Mouse (Mus musculus) layer of hippocampus, adult 18-20 months (tissue): ENCODE measurements around the gene Olfr1288. TPM values are rescaled to one million over a fixed set of nuclear protein-coding genes. Genes with fewer than 3 reads are reported as not detected.

Source experiments
- DNase-seq, 2 experiments: peaks; one replicate each; pipeline ENCODE4 v3.0.0; 2022; ENCODE audit warnings: low spot score in 2 of 2
- long read RNA-seq: library from polyadenylated mRNA; stranded (forward); transcript quantifications from one replicate; pipeline ENCODE4 v2.0.0, GENCODE M21; 2021
- total RNA-seq, 2 experiments: library from RNA; stranded (reverse); gene quantifications; 2 replicates each; pipeline ENCODE4 v1.2.3; 2021

Olfr1288 gene
- not detected for total RNA-seq
- long read RNA-seq, result 0 reads

GRCm38 (mm10) chr2:111473801-111474200 lies at the start of gene Olfr1288:
Gene Olfr1288, plus strand, starts transcription at chr2:111474101.
- no peak for DNase-seq

DNA sequence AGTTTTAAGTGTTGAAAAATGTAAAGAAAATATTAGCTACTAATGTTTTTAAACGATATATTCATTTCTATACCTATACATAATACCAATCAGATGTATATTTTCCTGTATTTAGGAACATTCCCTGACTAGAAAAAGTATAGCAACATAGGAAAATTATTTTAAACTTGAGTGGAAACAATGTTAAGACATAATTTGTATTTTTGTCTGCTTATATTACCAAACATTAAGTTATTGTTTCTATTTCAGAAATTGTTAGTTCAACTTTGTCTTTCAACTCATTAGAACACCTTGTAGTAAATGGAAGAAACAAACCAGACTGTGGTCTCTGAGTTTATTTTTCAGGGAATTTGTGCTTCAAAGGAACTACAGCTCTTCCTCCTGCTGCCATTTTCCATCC lies 25.1 kb upstream of the Olfr1288 start, which contains the start of gene Olfr1287:
TSS of gene Olfr1287 (plus strand) at position 301 of the 400 bp plus-strand sequence.
- no peak for DNase-seq

- DNase-seq, result no peak
Observed at GRCm38 (mm10) chr2:111480519-111480918, 6.6 kb downstream of the Olfr1288 start, which contains the start of gene Olfr1289. Gene Olfr1289, plus strand, starts transcription at chr2:111480819.

GRCm38 (mm10) chr2:111493729-111494128 lies 19.8 kb downstream of the Olfr1288 start, which contains the start of gene Olfr1290:
Gene Olfr1290, minus strand, starts transcription at chr2:111493829.
- no peak for DNase-seq

GRCm38 (mm10) chr2:111496880-111497279 lies 23.0 kb downstream of the Olfr1288 start, which contains the start of gene Olfr1291-ps1:
Gene Olfr1291-ps1, plus strand, starts transcription at chr2:111497180.
- no peak for DNase-seq

DNA sequence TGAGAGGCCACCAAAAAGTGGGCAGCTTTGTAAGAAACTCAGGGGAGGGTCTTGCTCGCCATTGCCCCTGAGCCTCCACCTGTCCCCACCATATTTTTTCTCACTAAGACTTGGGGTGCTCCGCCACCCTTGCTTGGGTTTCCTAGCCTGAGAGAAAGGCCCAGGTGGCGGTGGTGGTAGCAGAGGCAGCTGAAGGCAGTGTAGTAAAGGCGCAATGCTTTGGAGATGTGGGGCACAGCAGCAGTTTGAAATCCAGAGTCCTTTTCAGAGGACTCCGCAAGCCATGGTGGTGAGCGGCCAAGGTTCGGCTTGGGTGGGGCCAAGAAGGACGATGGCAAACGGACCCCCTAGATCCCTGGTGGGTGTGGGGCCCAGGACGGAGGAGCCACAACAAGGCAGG lies 43.5 kb downstream of the Olfr1288 start:
- DNase-seq, result no peak

GRCm38 (mm10) chr2:111524903-111525302 lies 51.0 kb downstream of the Olfr1288 start, which contains the start of gene Olfr1293-ps:
Gene Olfr1293-ps, plus strand, starts transcription at chr2:111525203.
- no peak for DNase-seq

Other genes with a start within 250 kb of the Olfr1288 start
- not detected for gene 4930430A15Rik, start 244.5 kb upstream of the Olfr1288 start, total RNA-seq
- not detected for gene Olfr1275, start 238.8 kb upstream of the Olfr1288 start, total RNA-seq
- not detected for gene Olfr1276, start 219.6 kb upstream of the Olfr1288 start, total RNA-seq
- gene Olfr1277, start 200.0 kb upstream of the Olfr1288 start, total RNA-seq, result not detected
- gene Olfr1278, start 184.0 kb upstream of the Olfr1288 start, total RNA-seq, result not detected
- gene Olfr1279, start 173.5 kb upstream of the Olfr1288 start, total RNA-seq, result not detected
- gene Olfr1280, start 160.1 kb upstream of the Olfr1288 start, total RNA-seq, result not detected
- gene Olfr1281, start 147.6 kb upstream of the Olfr1288 start, total RNA-seq, result not detected
- not detected for gene Olfr1282, start 138.0 kb upstream of the Olfr1288 start, total RNA-seq
- gene Olfr1283, start 107.3 kb upstream of the Olfr1288 start, total RNA-seq, result not detected
- gene Olfr1284, start 98.6 kb upstream of the Olfr1288 start, total RNA-seq, result not detected
- not detected for gene Olfr1286, start 51.0 kb upstream of the Olfr1288 start, total RNA-seq
- gene Olfr1287, start 25.0 kb upstream of the Olfr1288 start, total RNA-seq, result not detected
- not detected for gene Olfr1289, start 6.7 kb downstream of the Olfr1288 start, total RNA-seq
- gene Olfr1290, start 19.7 kb downstream of the Olfr1288 start, total RNA-seq, result not detected
- not detected for gene Olfr1291-ps1, start 23.1 kb downstream of the Olfr1288 start, total RNA-seq
- gene Olfr1293-ps, start 51.1 kb downstream of the Olfr1288 start, total RNA-seq, result not detected
- not detected for gene Olfr1294, start 66.2 kb downstream of the Olfr1288 start, total RNA-seq
- not detected for gene Olfr1295, start 95.6 kb downstream of the Olfr1288 start, total RNA-seq
- gene Olfr1297, start 152.4 kb downstream of the Olfr1288 start, total RNA-seq, result not detected
- gene Olfr1298, start 175.1 kb downstream of the Olfr1288 start, total RNA-seq, result not detected
- not detected for gene Olfr1299, start 187.3 kb downstream of the Olfr1288 start, total RNA-seq